Mouse (Mus musculus) layer of hippocampus, adult 2 months (tissue): Measurements from ENCODE around the gene Gal3st2c. TPM values are rescaled to one million over a fixed set of nuclear protein-coding genes. Genes with fewer than 3 reads are reported as not detected.

ENCODE experiments used
- DNase-seq, 2 experiments: peaks; one replicate each; pipeline ENCODE4 v3.0.0; 2022; ENCODE audit warnings: low spot score in 2 of 2
- H3K27ac ChIP-seq: fragments of 200-600 bp; 2 replicates; pipeline ENCODE4 v1.8.1; 2022
- H3K4me3 ChIP-seq: fragments of 200-600 bp; 2 replicates; pipeline ENCODE4 v1.8.1; 2022; ENCODE audit warnings: mild to moderate bottlenecking
- CTCF ChIP-seq: fragments of 200-600 bp; conservative IDR thresholded peaks from 2 replicates; pipeline ENCODE4 v1.8.1; 2022; ENCODE audit warnings: antibody characterized with exemption, mild to moderate bottlenecking, moderate library complexity
- total RNA-seq, 2 experiments: library from RNA; stranded (reverse); gene quantifications; 2 replicates each; pipeline ENCODE4 v1.2.3; 2021

Gal3st2c gene
- total RNA-seq, 2 experiments from 2014 or later = 0.10 TPM; not detected in 1

DNA sequence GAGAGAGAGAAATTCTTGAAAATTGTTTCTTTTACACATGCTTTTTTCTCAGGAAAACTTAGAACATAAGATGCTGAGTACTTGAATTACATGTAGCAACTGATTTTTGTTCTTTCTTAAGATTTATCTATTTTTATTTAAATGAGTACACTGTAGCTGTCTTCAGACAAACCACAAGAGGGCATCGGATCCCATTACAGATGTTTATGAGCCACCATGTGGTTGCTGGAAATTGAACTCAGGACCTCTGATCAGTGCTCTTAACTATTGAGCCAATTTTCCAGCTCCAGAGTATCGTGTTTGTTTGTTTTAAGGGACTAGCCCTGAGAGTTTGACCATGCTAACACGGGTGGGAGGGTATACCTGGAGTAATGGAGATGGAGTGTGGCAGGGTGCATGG, 21.3 kb downstream of the Gal3st2c start:
- no peak for DNase-seq
- Histone ChIP-seq H3K27ac (no peak overlapping the region), H3K4me3 (no peak overlapping the region)
- TF ChIP-seq CTCF = peak; percentile 63

DNA sequence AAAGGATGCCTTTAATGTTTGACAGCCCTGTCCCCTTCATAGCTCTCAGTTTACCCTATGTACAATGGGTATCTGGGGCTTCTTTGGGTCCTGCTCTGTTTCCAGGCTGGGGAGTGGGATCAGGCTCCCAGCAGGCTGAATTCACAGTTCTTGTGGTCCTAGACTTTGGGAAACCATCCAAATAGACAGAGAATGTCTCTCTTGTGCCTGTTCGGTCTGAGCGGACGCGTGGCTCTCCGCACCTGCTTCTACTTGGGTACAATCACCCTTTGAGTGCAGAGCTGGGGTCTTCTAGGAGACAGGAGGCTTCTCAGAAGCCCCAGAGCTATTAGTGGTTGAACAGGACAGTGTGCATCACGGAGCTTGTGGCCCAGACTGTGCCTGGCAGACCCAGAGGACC, 29.8 kb downstream of the Gal3st2c start, which contains the start of gene Neu4:
Gene Neu4 (plus strand): TSS at position 301 of the 400 bp plus-strand sequence.
- no peak for TF ChIP-seq CTCF
- DNase-seq = no peak
- H3K27ac ChIP-seq = no peak within 1 kb of the TSS
- no peak within 1 kb of the TSS for H3K4me3 ChIP-seq

DNA sequence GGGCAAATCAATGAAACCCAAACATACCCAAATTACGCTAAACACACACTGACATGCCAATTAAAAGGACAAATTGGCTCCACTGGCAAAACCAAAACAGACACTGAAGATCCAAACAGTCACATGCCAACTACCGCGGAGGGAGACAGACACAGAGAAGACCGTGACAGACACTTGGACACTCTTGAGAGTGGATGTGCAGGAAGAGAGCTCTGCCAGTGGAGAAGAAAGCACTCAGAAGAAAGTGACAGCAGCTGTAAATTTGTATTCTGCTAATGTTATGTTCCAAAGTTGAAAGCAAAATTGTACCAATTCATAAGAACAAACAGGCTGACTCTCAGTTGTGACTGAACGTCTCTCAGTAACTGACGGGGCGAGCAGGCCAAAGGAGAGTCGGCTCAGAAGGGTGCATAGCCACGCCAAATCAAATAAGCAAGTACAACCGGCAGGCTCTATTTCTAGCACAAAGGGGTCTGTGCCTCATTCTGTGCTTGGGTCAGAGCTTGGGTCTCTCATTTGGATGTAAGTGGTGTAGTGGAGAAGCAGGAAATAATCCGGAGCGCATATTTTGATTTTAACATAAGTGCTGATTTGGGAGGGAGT, 37.3 kb downstream of the Gal3st2c start:
- Histone ChIP-seq H3K27ac (no peak overlapping the region), H3K4me3 (no peak overlapping the region)
- DNase-seq = no peak
- no peak for TF ChIP-seq CTCF

DNA sequence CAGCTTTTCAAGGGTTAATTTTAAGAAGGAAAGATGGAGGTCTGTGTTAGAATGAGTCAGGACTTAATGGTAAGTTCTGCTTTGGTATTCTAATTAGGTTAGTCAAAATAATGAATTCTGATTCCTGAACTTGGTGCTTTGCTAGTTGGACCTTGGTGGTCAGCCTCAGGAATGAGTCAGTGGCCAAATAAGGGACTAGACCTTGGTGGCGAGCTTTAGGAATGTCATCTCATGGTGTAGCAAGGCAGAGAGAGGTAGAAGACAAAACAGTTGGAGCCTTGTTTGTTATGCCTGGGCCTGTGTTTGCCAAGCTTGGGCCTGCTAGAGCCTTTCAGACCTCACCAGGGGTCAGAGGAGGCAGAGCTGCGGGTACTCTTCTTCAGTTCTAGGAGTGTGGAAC, 38.4 kb downstream of the Gal3st2c start:
- no peak overlapping the region for H3K27ac ChIP-seq
- TF ChIP-seq CTCF = no peak
- H3K4me3 ChIP-seq = no peak overlapping the region
- DNase-seq = no peak

DNA sequence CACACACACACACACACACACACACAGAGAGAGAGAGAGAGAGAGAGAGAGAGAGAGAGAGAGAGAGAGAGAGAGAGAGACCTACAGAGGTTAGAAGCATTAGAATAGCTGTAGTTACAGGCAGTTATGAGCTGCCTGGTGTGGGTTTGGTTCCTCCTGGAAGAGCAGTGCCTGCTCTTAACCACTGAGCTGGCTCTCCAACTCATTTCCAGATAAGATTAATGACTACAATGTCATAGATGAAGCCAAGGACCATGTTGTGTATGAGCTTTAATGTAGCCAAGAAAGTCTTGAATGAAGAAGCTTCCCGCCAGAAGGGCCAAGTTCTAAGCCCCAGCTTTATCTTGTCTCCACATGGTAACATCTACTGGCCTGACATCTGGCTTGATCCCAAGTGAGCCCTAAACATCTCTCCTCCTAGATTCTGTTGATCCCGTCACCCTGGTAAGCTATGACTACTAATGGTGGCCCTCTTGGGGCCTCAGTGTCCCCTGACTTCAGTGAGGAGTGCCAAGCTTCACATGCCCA, 42.8 kb downstream of the Gal3st2c start:
- no peak for TF ChIP-seq CTCF
- no peak overlapping the region for H3K27ac ChIP-seq
- H3K4me3 ChIP-seq = no peak overlapping the region
- DNase-seq = no peak

DNA sequence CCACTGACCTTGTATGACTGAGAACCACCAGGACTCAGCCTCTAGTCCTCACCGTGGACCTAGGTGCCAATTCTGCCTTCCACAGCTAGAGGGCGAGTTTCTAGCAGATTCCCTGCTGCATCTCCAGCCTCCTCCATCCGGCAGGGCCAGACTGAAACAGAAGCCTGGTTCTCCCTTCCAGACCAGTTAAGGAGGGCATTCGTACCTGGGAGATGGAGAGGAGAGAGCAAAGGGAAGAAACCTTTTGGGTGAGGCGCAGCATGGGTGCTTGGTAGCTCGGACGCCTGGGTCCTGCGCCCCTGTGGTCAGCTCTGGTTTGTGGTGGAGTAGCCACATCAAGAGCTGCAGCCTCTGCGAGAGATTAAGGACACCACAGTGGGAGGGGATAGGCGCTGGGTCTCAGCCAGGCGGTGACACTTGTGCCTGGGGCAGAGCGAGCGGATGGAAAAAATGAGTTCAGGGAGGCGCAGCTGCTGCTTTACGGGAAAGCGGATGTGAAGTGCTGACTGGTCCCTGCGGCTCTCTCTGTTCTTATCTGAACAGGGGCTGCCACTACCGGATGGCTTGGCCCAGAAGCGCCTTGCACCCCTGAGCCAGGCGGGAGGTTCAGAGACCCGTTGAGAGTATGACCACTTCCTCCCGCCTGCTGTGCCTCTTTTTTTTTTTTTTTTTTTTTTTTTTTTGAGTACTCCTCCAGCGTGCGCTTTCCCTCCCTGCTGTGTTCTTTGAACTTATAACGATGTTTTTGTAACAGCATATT, 44.9 kb downstream of the Gal3st2c start:
- Histone ChIP-seq H3K27ac (peak overlapping the region; percentile 91), H3K4me3 (peak overlapping the region; percentile 73)
- peak; percentile 78 to 82 for DNase-seq
- peak; percentile 95 for TF ChIP-seq CTCF

DNA sequence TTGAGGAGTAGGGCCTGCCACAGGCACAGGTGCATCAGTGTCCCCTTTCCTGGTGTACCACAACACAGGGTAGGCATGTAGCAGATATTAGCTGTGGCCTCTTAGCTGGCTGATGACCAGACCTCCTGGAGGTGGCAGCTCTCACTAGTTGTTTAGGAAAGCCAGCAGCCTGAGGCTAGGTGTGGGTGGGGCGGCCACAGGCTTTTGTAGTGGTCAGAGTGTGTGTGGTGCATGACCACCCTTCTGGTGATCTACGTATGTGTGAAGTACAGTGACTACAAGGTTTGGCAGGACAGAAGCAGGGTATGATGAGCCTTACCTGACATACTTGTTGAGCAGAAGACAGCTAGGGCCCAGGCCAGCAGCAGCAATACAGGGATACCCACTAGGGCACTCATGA, 50.1 kb downstream of the Gal3st2c start:
- Histone ChIP-seq H3K27ac (no peak overlapping the region), H3K4me3 (no peak overlapping the region)
- no peak for DNase-seq
- TF ChIP-seq CTCF = no peak

DNA sequence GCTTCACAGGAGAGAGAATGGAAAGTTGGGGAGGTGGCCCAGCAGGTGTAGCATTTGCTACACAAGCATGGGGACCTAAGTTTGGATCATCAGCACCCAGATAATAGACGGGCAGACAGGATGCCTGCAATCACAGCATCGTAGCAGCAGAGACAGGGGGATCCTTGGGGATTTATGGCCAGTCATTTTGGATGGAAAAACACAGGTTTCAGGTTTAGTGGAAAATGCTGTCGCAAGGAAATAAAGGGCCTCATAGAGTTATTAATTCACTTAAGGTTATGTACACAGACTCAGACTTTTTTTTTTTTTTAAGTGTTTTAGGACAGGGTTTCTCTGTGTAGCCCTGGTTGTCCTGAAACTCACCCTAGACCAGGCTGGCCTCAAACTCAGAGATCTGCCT, 55.2 kb downstream of the Gal3st2c start:
- no peak for TF ChIP-seq CTCF
- Histone ChIP-seq H3K27ac (no peak overlapping the region), H3K4me3 (no peak overlapping the region)
- DNase-seq = no peak

DNA sequence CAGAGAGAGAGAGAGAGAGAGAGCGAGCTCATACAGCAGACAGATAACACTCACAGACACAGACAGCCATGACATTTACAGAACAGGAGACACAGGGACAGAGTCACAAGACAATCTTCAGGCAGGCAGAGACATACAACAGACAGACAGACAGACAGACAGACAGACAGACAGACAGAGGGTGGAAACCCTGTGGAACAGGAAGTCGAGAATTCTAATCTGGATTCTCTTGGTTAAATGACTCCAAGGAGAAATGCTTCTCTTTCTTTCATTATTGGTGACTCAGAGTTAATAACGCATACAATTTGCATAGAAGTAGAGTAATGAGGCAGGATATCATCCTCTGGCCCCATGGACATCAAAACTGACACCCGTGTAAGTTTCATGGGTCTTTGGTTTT, 56.2 kb downstream of the Gal3st2c start:
- DNase-seq = no peak

DNA sequence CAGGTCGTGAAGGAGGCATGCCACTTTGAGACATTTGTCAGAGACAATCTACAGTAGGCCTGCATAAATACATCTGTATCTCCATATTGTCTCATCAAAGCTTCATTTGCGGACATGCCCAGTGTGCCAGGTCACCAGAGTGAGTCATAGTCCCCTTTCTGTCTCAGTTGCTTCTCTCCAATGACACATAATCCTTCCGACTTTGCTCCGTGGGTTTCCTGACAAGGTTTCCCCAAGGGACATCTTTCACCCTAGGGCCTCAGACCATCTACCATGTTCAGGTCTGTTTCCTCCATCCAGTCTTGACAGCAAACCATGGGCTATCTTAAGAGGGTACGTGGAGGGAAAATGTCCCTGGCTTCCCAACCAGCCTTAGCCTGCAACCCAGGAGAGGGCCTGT, 60.8 kb downstream of the Gal3st2c start:
- H3K4me3 ChIP-seq = no peak overlapping the region
- H3K27ac ChIP-seq = no peak overlapping the region
- no peak for TF ChIP-seq CTCF
- DNase-seq = no peak

More for the DNA sequence above, 56.2 kb downstream of the Gal3st2c start:
- TF ChIP-seq CTCF = no peak
- Histone ChIP-seq H3K27ac (no peak overlapping the region), H3K4me3 (no peak overlapping the region)

DNA sequence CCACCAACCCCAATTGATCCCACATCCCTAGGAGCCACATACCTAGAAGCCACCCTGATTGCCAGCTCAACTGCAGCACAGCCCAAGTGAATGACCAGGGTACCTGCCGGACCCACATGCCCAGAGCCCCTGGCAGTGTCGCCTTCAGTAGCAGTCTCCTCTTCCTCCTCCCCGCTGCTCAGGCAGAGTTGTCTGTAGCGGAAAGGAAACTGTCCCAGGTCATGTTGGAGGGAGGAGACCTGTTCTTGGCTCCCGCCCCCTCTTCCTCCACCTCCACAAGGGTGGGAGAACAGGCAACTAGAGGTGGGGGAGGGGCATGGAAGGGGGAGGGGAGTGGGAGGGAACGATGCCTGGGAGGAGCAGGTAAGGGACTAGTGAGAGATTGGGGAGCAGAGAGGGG, 62.1 kb downstream of the Gal3st2c start, which contains the start of gene Pdcd1:
Gene Pdcd1 (minus strand): TSS at position 181 of the 400 bp plus-strand sequence.
- no peak for TF ChIP-seq CTCF
- no peak for DNase-seq
- H3K27ac ChIP-seq = peak within 1 kb of the TSS; percentile 69
- no peak within 1 kb of the TSS for H3K4me3 ChIP-seq

DNA sequence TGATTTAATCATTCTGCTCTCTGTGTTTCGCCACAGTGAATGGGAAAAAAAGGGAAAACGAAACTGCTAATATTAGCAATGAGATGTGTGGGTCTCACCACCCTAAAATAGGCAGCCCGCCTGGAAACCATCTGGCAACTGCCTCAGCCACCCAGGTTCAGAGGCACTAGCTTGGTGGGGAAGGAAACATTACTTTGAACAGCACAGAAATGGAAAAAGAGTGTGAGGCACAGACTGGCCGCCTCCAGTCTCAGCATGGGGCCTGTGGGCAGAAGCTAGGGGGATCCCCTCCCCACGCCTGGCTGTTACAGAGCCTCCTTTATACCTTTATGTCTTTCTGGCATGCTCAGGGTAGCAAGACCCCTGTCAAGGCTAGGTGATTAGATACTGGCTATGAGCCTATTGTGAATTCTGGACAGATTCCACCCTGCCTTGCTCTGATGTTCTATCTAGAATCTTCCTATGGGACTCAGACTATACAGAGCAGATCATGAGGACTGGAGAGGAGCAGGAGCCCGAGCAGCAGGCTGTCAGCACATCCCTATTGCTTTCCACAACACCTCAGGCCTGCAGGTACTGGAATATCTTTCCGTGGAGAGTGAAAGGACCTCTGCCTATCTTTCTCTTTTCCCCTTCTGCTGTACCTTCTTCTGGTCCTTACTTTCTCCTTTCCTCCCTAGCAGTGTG, 63.4 kb downstream of the Gal3st2c start:
- no peak overlapping the region for H3K4me3 ChIP-seq
- peak overlapping the region; percentile 69 for H3K27ac ChIP-seq
- peak; percentile 79 to 81 for DNase-seq
- no peak for TF ChIP-seq CTCF

DNA sequence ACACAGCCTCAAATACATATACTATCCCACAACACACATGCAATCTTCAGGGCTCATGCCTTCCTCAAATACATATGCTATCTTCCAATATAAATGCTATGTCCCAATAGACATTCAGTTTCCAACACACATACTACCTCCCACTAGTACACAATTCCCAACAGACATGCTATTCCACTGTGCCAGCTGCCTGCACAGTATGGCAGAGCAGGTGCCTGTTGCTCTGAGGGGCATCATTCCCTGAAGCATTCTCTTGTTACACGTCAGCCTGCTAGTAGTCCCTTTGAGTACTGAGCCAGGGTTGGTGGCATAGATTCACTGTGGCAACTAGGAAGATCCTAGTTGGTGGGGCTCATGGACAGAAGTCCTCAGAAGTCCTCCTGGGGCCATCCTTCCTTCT, 64.2 kb downstream of the Gal3st2c start:
- Histone ChIP-seq H3K27ac (0 out of 2 replicates have a peak overlapping the region, but pooled peaks have one; percentile 69), H3K4me3 (no peak overlapping the region)
- TF ChIP-seq CTCF = no peak
- peak; percentile 16 to 44 for DNase-seq
